Mouse (Mus musculus) skeletal muscle tissue, adult 2 months (tissue): ENCODE measurements around the gene Fam178b.

Experiments used
- DNase-seq: peaks from one replicate; pipeline ENCODE4 v3.0.0-alpha.2; 2012; ENCODE audit warnings: low read depth, low spot score

Gene Fam178b

DNA sequence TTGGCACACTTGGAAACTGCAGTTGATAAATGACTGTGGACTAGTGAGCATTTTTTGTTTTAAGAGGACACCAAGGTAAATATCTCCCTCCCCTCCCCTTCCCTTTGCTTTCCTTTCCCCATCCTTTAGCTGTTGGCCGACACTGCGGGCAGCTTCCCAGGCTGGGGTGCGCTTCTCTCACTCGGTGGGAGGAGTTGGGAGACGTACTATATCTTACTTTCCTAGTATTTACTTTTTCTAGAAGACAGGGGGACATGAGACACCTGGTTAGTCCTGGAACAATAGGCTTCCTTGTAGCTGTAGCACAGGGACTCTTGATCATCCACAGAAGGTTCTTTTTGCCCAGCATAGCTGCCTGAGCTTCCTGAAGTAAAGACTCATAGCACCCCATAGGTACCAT lies 158.9 kb downstream of the Fam178b start:
- no peak for DNase-seq

DNA sequence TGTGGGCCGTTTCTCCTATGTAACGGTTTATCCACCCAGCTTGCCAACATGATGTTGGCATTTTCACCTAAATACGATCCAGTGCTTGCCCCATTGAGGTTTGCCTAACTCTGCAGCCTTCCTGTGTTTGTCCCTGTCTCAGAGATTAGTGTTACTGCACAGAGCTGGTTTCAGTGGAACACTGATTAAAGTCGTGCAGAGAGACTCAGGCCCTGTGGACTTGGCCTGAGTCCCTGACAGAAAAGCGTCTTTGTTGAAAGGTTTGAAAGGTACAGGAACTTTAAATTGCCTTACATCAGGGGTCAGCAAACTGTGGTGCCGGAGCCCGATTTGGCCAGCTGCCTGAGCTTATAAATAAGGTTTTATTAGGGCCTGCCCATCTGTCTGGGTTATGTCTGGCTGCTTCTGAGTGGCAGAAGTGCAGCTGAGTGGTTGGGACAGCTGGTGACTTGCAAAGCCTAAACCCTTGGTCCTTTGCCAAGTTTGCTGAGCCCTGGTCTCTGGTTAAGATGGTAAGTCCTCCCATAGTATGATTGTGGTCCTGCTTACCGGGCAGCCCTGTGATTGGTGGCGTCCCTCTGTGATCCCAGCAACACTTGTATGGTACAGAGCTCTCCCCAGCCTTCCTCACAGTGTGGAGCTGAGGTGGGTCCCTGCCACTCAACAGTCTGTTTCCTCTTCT lies 159.5 kb downstream of the Fam178b start:
- peak; percentile 89 for DNase-seq

DNA sequence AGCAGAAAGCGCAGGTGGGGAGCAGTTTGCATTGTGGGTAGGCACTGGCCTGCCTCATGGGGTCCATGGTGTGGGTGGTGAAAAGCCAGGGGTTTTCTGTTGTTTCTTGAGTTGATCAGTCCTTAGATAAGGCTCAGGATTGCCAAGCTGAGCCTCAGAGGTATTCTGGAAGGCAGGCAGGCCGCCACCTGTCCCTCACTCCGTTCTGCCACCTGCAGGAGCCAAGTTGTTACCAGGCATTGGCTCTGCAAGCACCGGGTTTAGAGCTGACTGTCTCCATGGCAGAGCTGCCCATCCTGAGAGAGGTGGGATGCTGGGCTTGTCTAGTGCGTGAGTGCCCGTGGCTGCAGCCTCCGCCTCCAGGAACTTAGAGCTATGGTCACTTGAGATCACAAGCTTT lies 160.8 kb downstream of the Fam178b start:
- no peak for DNase-seq

DNA sequence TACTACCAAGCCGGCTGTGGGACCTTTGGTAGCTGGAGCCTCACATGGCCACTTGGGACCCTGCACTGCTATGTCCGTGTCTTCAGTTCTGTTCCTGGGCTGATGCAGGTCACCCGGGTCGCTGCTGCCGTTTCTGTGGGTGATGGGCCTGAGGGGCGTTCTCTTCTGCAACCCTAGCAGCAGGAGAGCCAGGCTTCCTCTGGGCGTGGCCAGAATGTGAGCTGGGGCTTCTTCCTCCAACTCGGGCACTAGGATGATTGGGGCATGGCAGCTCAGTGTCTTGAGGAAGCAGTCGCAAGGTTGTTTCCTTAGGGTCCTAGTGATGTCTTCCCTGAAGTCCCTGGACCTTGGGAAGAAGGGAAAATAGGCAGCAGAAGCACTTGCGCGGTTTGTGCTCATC lies 163.4 kb downstream of the Fam178b start:
- DNase-seq: no peak

DNA sequence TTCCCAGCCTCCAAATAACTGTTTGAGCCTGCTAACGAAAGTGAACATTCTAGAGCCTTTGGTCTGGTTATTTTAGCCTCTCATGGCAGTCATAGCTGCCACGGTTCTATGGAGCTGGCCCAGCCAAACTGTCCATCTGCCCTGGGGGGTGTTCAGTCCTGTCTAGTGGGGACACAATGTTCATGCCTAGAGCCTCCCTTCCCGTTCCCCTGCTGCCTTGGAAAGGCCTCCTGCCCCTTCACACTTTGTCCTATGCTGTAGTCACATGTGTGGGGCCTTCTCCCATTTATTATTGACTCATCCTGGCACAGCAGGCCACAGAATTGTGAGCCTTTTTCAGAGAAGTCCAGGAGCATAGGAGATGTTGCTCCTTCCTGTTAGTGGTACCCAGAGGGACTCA lies 164.7 kb downstream of the Fam178b start:
- DNase-seq: no peak

DNA sequence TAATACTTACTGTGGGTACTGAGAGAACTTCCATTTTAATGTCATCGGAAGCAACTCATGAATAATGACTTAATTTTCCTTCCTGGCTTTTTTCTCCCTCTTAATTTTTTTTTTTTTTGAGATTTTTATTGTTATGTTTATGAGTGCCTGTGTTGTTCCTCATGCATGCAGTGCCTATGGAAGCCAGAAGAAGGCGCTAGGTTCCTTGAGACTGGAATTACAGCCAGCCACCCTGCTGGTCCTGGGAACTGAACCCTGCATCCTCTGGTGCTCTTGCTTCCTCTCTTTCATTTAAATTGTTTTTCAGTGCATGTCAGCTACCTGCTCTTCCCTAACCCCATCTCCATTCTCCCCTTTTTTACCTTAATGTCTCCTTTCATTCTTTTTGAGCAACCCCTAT lies 169.3 kb downstream of the Fam178b start:
- no peak for DNase-seq

DNA sequence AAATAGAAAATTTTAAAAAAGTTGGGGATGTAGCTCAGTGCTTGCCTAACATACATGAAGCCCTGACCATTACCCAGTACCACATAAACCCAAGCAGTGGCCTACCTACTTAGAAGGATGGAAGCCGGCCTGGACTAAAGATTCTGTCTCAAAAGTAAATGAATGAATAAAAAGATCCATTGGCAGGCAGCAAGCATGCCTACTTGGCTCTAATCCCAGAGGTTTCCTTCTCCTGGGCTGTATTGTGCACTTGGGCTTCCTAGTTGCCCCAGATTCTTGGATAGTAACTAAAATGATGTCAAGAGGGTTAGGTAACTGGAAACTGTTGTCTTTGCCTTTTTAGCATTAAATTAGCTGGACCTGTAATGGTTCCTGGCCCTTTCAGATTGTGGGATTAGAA lies 169.7 kb downstream of the Fam178b start:
- DNase-seq: no peak

DNA sequence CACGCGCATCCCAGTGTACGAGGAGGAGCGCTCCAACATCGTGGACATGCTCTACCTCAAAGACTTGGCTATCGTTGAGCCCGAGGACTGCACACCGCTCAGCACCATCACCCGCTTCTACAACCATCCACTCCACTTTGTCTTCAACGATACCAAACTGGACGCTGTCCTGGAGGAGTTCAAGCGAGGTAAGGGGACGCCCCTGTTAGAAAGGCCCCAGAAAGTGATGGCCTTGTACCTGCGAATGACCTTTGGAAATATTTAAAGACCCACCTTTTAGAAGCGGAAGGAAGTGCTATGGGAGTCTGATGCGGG lies 170.1 kb downstream of the Fam178b start:
- no peak for DNase-seq
